Mouse (Mus musculus) forebrain, embryonic 15.5 days (tissue): ENCODE results near the gene Gabarapl2. TPM values are rescaled to one million over a fixed set of nuclear protein-coding genes. Genes with fewer than 3 reads are reported as not detected.

Experiments
- ATAC-seq: fragments of 200-750 bp; cut with Nextera tagmentation; replicated peaks from 2 replicates; pipeline ENCODE4 v1.8.0; 2017; ENCODE audit warnings: mild to moderate bottlenecking, moderate TSS enrichment, moderate library complexity
- H3K27ac ChIP-seq: fragments of 300-500 bp; sonication (generic); replicated peaks from 2 replicates; pipeline ENCODE4 v1.5.1; 2015; ENCODE audit warnings: mild to moderate bottlenecking, inconsistent platforms
- H3K27me3 ChIP-seq: fragments of 300-500 bp; sonication (generic); 2 replicates; pipeline ENCODE4 v1.6.1; 2015; ENCODE audit warnings: inconsistent platforms
- H3K36me3 ChIP-seq: fragments of 300-500 bp; sonication (generic); 2 replicates; pipeline ENCODE4 v1.6.1; 2015; ENCODE audit warnings: mild to moderate bottlenecking, inconsistent platforms
- H3K4me1 ChIP-seq: fragments of 300-500 bp; sonication (generic); 2 replicates; pipeline ENCODE4 v1.6.1; 2015; ENCODE audit warnings: inconsistent platforms
- H3K4me2 ChIP-seq: fragments of 300-500 bp; sonication (generic); replicated peaks from 2 replicates; pipeline ENCODE4 v1.6.1; 2015; ENCODE audit warnings: mild to moderate bottlenecking, inconsistent platforms
- H3K4me3 ChIP-seq: fragments of 300-500 bp; sonication (generic); 2 replicates; pipeline ENCODE4 v1.5.1; 2015; ENCODE audit warnings: mild to moderate bottlenecking, inconsistent platforms
- H3K9ac ChIP-seq: fragments of 300-500 bp; sonication (generic); replicated peaks from 2 replicates; pipeline ENCODE4 v1.6.1; 2015; ENCODE audit warnings: mild to moderate bottlenecking, inconsistent platforms
- H3K9me3 ChIP-seq: fragments of 300-500 bp; sonication (generic); 2 replicates; pipeline ENCODE4 v1.6.1; 2016; ENCODE audit warnings: inconsistent platforms
- WGBS: fragments of 180-500 bp; shearing (Covaris S2); methylation state at CpG from one replicate; pipeline ENCODE4 v1.1.7; 2015; ENCODE audit warnings: mixed read lengths; 5-methylcytosine and 5-hydroxymethylcytosine counted together
- polyA plus RNA-seq: library from polyadenylated mRNA; unstranded; fragments of >200 nt; fragmentation: Nextera tagmentation; extraction: Ambion mirVana; gene quantifications from 2 replicates; pipeline ENCODE4 v1.2.1, GENCODE M21; 2015

Gabarapl2 gene
- polyA plus RNA-seq, 1 experiment from 2014 or later = 504 TPM

GRCm38 (mm10) chr8:111961330-111961729 is 20.8 kb downstream of the Gabarapl2 start:
- no peaks in the 10 kb centered on the region for H3K27me3 ChIP-seq
- H3K27ac ChIP-seq = no peak overlapping the region
- H3K4me2 ChIP-seq = no peak overlapping the region
- no peaks in the 10 kb centered on the region for H3K4me1 ChIP-seq
- WGBS = 70% methylated on average over 3 of the region's 3 CpGs
- ATAC-seq = no peak
- no peak overlapping the region for H3K9ac ChIP-seq
- no peak overlapping the region for H3K4me3 ChIP-seq
- peaks cover 14% of the 10 kb centered on the region for H3K36me3 ChIP-seq
- no peaks in the 10 kb centered on the region for H3K9me3 ChIP-seq

- 58% methylated on average over 1 of the region's 1 CpGs for WGBS
- no peak overlapping the region for H3K4me2 ChIP-seq
- H3K9ac ChIP-seq = no peak overlapping the region
- no peaks in the 10 kb centered on the region for H3K9me3 ChIP-seq
- H3K4me3 ChIP-seq = no peak overlapping the region
- no peak overlapping the region for H3K27ac ChIP-seq
- H3K27me3 ChIP-seq = no peaks in the 10 kb centered on the region
- ATAC-seq = no peak
- no peaks in the 10 kb centered on the region for H3K4me1 ChIP-seq
- H3K36me3 ChIP-seq = peaks cover 1% of the 10 kb centered on the region
Measured at GRCm38 (mm10) chr8:111962589-111962988, 22.1 kb downstream of the Gabarapl2 start.

DNA sequence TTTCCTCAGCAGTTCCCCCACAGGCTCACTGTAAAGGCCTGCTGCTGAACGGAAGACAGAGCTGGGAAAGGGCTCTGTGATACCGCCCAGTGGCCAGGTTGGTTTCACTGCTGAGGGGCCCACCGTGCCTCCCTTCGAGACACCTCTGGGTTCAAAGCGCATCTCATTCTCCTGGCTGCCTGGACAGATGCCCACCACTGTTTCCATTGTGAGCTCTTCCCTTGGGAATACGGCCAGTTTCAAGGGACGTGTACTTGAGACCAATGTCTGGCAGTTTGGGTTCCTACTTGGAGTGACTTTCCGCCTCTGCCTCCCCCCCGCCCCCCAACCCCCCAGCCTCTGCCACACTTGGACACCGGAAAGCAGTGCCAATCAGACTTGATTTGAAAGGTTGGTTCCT is 22.6 kb downstream of the Gabarapl2 start:
- Histone ChIP-seq H3K36me3 (no peaks in the 10 kb centered on the region), H3K27ac (no peak overlapping the region), H3K4me1 (no peaks in the 10 kb centered on the region), H3K9me3 (no peaks in the 10 kb centered on the region), H3K4me2 (no peak overlapping the region), H3K27me3 (no peaks in the 10 kb centered on the region), H3K9ac (no peak overlapping the region), H3K4me3 (no peak overlapping the region)
- no peak for ATAC-seq
- 66% methylated on average over 10 of the region's 10 CpGs for WGBS

GRCm38 (mm10) chr8:111963546-111963945 is 23.0 kb downstream of the Gabarapl2 start:
- H3K27ac ChIP-seq = no peak overlapping the region
- no peaks in the 10 kb centered on the region for H3K4me1 ChIP-seq
- H3K4me3 ChIP-seq = no peak overlapping the region
- no peak overlapping the region for H3K9ac ChIP-seq
- H3K4me2 ChIP-seq = no peak overlapping the region
- H3K36me3 ChIP-seq = no peaks in the 10 kb centered on the region
- WGBS = 82% methylated on average over 4 of the region's 4 CpGs
- ATAC-seq = no peak
- no peaks in the 10 kb centered on the region for H3K9me3 ChIP-seq
- no peaks in the 10 kb centered on the region for H3K27me3 ChIP-seq

DNA sequence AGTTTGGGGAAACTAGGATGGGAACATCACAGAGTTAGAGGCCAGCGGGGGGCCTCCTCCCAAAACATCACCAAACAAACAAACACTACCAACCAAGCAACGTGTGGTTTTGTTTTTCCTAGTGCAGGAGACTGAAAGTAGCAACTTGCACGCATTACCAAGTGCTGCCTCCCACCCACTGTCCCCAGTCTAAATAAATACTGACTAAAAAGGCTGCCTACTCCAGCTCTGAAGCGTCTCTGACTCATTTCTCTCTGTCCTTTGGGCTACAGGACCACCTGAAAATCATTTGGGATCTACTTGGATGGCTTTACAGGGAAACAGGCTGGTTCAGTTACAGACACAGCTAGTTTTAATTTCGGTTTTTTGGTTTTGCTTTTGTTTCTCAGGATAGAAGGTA is 23.8 kb downstream of the Gabarapl2 start:
- H3K9me3 ChIP-seq = no peaks in the 10 kb centered on the region
- H3K4me2 ChIP-seq = no peak overlapping the region
- 79% methylated on average over 5 of the region's 5 CpGs for WGBS
- no peak for ATAC-seq
- no peaks in the 10 kb centered on the region for H3K4me1 ChIP-seq
- H3K4me3 ChIP-seq = no peak overlapping the region
- no peak overlapping the region for H3K27ac ChIP-seq
- no peaks in the 10 kb centered on the region for H3K27me3 ChIP-seq
- H3K36me3 ChIP-seq = no peaks in the 10 kb centered on the region
- H3K9ac ChIP-seq = no peak overlapping the region

GRCm38 (mm10) chr8:111964849-111965561 is 24.5 kb downstream of the Gabarapl2 start:
- Histone ChIP-seq H3K9ac (no peak overlapping the region), H3K27me3 (no peaks in the 10 kb centered on the region), H3K4me2 (no peak overlapping the region), H3K36me3 (no peaks in the 10 kb centered on the region), H3K27ac (no peak overlapping the region), H3K9me3 (no peaks in the 10 kb centered on the region), H3K4me3 (no peak overlapping the region), H3K4me1 (no peaks in the 10 kb centered on the region)
- WGBS = 78% methylated on average over 7 of the region's 7 CpGs
- ATAC-seq = no peak

DNA sequence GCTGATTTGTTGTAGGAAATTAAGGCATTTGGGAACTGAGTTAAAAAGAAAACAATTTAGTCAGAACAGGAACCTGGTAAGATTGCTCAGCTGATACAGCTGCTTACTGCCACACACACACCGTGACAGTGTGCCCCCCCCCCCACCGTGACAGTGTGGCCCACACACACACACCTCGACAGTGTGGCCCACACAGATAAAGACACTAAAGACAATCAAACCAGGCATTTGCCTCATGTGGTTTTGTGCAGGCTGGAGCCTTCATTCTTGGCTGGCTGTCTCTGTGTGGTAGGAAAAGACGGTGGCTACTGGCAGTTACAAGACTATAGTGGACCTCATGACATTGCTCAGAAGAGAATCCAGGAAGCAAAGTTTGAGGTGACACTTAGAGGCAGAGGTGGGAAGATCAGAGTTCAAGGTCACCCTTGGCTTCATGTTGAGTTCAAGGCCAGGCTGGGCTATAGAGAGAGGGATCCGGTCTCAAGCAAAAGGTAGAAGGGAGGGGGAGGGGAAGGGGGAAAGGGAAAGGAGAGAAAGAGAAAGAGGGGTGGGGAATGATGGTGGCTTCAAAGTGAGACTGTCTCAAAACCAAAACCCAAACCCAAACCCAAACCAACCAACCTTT is 26.9 kb downstream of the Gabarapl2 start:
- no peak overlapping the region for H3K27ac ChIP-seq
- H3K9me3 ChIP-seq = no peaks in the 10 kb centered on the region
- no peaks in the 10 kb centered on the region; the same call in 1 of the 2 replicates for H3K36me3 ChIP-seq
- H3K4me2 ChIP-seq = no peak overlapping the region
- no peak overlapping the region for H3K9ac ChIP-seq
- ATAC-seq = no peak
- H3K4me1 ChIP-seq = no peaks in the 10 kb centered on the region
- WGBS = 89% methylated on average over 5 of the region's 5 CpGs
- no peak overlapping the region for H3K4me3 ChIP-seq
- no peaks in the 10 kb centered on the region for H3K27me3 ChIP-seq

DNA sequence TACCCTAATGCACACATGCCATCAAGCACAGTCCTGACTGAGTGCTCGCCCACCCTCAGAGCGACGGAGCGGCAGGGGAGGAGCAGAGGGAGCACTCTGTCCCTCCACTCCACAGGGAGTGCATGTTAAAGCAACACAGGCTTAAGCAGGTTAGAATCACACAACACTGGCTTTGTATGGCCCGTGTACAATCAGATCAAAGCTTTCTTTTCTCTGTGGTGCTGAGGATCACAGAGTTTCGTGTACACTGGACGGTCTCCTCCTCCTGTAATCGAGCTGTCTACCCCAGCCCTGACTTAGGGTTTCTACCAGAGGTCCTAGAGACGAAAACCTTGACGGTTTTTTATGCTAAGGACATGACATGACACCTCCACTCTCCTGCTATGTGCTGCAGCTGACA is 28.0 kb downstream of the Gabarapl2 start:
- Histone ChIP-seq H3K4me3 (no peak overlapping the region), H3K27ac (no peak overlapping the region), H3K4me2 (no peak overlapping the region), H3K9ac (no peak overlapping the region), H3K36me3 (peaks cover 5% of the 10 kb centered on the region; the same call in 1 of the 2 replicates), H3K27me3 (no peaks in the 10 kb centered on the region), H3K9me3 (no peaks in the 10 kb centered on the region), H3K4me1 (no peaks in the 10 kb centered on the region)
- WGBS = 84% methylated on average over 10 of the region's 10 CpGs
- ATAC-seq = no peak

DNA sequence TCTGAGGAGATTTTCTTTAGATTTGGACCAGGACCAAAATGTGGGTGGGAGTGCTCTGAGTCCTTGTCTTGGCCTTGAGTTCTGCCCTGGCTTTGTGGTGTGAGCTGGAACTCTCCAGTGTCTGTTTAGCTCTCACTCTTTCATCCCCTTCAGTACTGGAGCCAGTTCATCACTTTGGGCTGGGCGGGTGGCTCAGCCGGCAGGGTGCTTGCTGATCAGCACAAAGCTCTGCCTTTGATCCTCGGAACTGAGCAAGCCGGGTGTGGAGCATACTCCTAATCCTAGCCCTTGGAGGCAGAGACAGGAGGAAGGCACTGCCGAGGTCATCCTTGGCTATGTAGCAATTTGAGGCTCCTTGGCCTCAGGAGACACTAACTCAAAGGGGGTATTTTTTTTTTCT is 28.5 kb downstream of the Gabarapl2 start:
- H3K4me3 ChIP-seq = no peak overlapping the region
- no peak overlapping the region for H3K4me2 ChIP-seq
- no peaks in the 10 kb centered on the region for H3K27me3 ChIP-seq
- H3K9ac ChIP-seq = no peak overlapping the region
- no peaks in the 10 kb centered on the region for H3K9me3 ChIP-seq
- WGBS = 26% methylated on average over 5 of the region's 5 CpGs
- no peak for ATAC-seq
- no peak overlapping the region for H3K27ac ChIP-seq
- H3K36me3 ChIP-seq = peaks cover 7% of the 10 kb centered on the region; the same call in 1 of the 2 replicates
- no peaks in the 10 kb centered on the region for H3K4me1 ChIP-seq

GRCm38 (mm10) chr8:111974138-111974537 is 33.6 kb downstream of the Gabarapl2 start:
- H3K27ac ChIP-seq = no peak overlapping the region
- H3K4me1 ChIP-seq = no peaks in the 10 kb centered on the region
- no peak overlapping the region for H3K9ac ChIP-seq
- no peaks in the 10 kb centered on the region for H3K9me3 ChIP-seq
- H3K4me3 ChIP-seq = no peak overlapping the region
- no peaks in the 10 kb centered on the region for H3K27me3 ChIP-seq
- H3K36me3 ChIP-seq = peaks cover 14% of the 10 kb centered on the region
- no peak for ATAC-seq
- no peak overlapping the region for H3K4me2 ChIP-seq
- WGBS = 92% methylated on average over 12 of the region's 12 CpGs

DNA sequence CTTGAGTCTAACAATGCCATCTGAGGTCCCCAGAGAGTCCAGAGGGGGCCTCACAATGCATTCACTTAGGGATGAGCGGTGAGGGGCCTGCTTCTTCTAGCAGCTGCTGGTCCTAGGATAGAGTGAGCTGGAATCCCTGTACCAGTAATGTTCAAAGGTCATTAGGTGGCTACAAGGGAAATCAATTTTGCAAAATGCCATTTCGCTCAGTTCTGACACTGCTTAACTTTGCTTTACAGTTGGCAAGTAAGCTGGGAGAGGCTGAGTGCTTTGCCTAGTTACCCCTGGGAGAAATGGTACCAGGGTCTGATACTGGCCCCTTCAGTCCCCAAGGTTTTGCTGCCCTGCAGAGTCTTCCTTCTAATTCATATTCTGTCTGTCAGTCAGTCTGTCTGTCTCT is 35.2 kb downstream of the Gabarapl2 start:
- ATAC-seq = no peak
- Histone ChIP-seq H3K27me3 (no peaks in the 10 kb centered on the region), H3K36me3 (peaks cover 14% of the 10 kb centered on the region), H3K4me1 (no peaks in the 10 kb centered on the region), H3K27ac (no peak overlapping the region), H3K9me3 (no peaks in the 10 kb centered on the region), H3K4me2 (no peak overlapping the region), H3K4me3 (no peak overlapping the region), H3K9ac (no peak overlapping the region)
- WGBS = 95% methylated on average over 2 of the region's 2 CpGs

DNA sequence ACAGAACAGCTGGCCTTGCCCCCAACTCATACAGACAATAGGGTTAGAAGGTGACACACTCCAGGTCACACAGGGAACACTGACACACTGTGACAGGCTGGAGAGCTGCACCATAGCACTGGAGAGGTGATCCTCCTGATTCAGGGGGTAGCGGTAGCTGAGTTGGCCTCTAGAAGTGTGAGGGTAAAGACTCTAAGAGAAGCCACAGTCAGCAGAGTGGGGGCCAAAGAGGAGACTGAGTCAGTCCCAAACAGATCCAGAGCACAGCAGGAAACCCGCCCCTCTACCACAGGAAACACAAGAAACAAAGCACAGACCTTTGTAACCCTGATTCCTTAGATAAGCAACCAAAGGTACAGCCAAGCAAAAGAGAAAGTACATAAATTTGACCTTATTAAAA is 35.8 kb downstream of the Gabarapl2 start:
- no peaks in the 10 kb centered on the region for H3K27me3 ChIP-seq
- 87% methylated on average over 2 of the region's 2 CpGs for WGBS
- no peak overlapping the region for H3K4me3 ChIP-seq
- ATAC-seq = no peak
- H3K36me3 ChIP-seq = peaks cover 14% of the 10 kb centered on the region
- no peaks in the 10 kb centered on the region for H3K9me3 ChIP-seq
- H3K4me1 ChIP-seq = no peaks in the 10 kb centered on the region
- H3K4me2 ChIP-seq = no peak overlapping the region
- no peak overlapping the region for H3K9ac ChIP-seq
- no peak overlapping the region for H3K27ac ChIP-seq

DNA sequence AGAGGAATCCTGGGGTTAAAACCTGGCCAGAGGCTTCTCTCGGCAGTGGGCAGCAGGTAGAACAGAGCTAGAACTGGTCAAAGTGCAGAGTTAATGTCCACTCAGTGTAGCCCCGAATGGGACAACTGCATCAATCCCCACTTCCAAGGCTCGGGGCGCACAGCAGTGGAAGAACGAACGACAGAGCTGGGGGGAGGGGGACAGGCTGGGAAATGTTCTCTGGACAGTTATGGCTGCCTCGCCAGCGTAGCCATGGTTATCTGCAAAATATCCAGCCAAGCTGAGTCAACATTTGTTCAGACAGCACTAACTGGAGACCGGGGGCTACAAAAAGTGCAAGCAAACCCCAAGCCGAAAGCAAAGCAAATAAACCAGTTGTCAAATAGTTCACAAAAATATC is 37.6 kb downstream of the Gabarapl2 start:
- Histone ChIP-seq H3K9ac (no peak overlapping the region), H3K4me2 (no peak overlapping the region), H3K36me3 (peaks cover 13% of the 10 kb centered on the region), H3K4me1 (no peaks in the 10 kb centered on the region), H3K4me3 (no peak overlapping the region), H3K27ac (no peak overlapping the region), H3K27me3 (no peaks in the 10 kb centered on the region), H3K9me3 (no peaks in the 10 kb centered on the region)
- 85% methylated on average over 10 of the region's 10 CpGs for WGBS
- no peak for ATAC-seq
